Mouse (Mus musculus) forelimb bud, embryonic 11.5 days (tissue): ENCODE data around the gene Gm49450.

Source experiments
- DNase-seq: peaks from one replicate; pipeline ENCODE4 v3.0.0-alpha.2; 2012; ENCODE audit warnings: low read depth, low spot score

The Gm49450 gene

GRCm38 (mm10) chr15:98893940-98894745, 59.2 kb downstream of the Gm49450 start, which contains the start of gene Rhebl1:
Rhebl1 (minus strand) TSS chr15:98894540.
- no peak for DNase-seq

GRCm38 (mm10) chr15:98893036-98893435, 60.3 kb downstream of the Gm49450 start:
- DNase-seq, result no peak

- peak; percentile 78 for DNase-seq
These were observed 61.3 kb downstream of the Gm49450 start for GRCm38 (mm10) chr15:98891907-98892606.

DNA sequence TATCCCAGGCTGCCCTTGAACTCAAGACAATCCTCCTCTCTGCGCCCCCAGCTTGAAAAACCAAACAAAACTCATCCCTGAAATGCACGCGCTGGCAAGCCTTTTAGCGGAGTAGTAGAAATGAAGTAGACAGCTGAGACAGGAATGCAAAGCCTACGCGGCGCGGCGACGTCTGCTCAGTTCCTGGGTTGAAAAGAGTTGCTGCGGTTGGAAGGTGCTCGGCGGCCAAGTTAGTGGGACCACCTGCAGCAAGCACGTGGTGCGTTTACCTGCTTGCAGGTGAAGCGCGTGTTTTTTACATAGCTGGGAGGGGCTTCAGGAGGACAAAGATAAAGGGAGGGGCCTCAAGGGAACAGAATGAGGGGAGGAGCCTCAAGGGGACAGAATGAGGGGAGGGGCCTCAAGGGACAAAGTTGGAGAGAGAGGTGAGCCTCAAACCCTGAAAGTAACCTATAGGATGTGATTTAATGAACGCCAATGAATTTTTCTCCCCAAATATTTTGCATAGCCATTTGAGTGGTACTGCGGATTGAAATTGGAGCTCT, 62.1 kb downstream of the Gm49450 start:
- no peak for DNase-seq

- no peak for DNase-seq
These were observed 65.8 kb downstream of the Gm49450 start for GRCm38 (mm10) chr15:98887526-98887925.

GRCm38 (mm10) chr15:98886667-98887387, 66.5 kb downstream of the Gm49450 start:
- DNase-seq, result no peak

DNA sequence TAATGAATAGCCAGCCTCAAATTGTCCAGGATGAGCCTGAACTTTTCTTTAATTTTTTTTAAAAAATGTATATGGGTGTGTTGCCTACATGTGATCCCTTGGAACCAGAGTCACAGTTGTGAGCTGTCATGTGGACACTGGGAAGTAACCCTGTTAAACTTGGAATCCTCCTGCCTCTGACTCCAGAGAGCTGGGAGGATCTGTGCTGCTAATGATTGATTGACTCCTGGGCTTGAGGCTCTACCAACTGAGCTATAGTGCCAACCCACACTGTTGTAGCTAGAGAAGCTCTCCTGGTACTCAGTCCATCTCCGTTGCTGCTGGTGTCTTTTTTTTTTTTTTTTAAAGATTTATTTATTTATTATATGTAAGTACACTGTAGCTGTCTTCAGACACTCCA, 69.2 kb downstream of the Gm49450 start:
- no peak for DNase-seq

GRCm38 (mm10) chr15:98883661-98884060, 69.7 kb downstream of the Gm49450 start:
- DNase-seq, result no peak
